Mouse (Mus musculus) kidney, embryonic 14.5 days (tissue): Measurements from ENCODE around the gene Rabl3. TPM values are rescaled to one million over a fixed set of nuclear protein-coding genes. Genes with fewer than 3 reads are reported as not detected.

ENCODE experiments used
- ATAC-seq: fragments of 200-750 bp; cut with Nextera tagmentation; 2 replicates; pipeline ENCODE4 v1.8.0; 2017; ENCODE audit warnings: moderate number of reproducible peaks, mild to moderate bottlenecking, moderate TSS enrichment, moderate library complexity; ENCODE audit not compliant: low FRiP score, low TSS enrichment
- H3K27ac ChIP-seq: fragments of 300-500 bp; sonication (generic); 2 replicates; pipeline ENCODE4 v1.5.1; 2014; ENCODE audit warnings: low read depth, mild to moderate bottlenecking, low read length, moderate library complexity, mixed read lengths
- H3K27me3 ChIP-seq: fragments of 300-500 bp; sonication (generic); 2 replicates; pipeline ENCODE4 v1.6.1; 2014; ENCODE audit warnings: mild to moderate bottlenecking, low read length; ENCODE audit not compliant: control insufficient read depth, insufficient read depth
- H3K36me3 ChIP-seq: fragments of 300-500 bp; sonication (generic); 2 replicates; pipeline ENCODE4 v1.6.1; 2014; ENCODE audit warnings: low read length, mixed read lengths; ENCODE audit not compliant: control insufficient read depth, insufficient read depth
- H3K4me1 ChIP-seq: fragments of 300-500 bp; sonication (generic); 2 replicates; pipeline ENCODE4 v1.6.1; 2014; ENCODE audit warnings: low read length, mixed read lengths; ENCODE audit not compliant: control insufficient read depth, insufficient read depth
- H3K4me2 ChIP-seq: fragments of 300-500 bp; sonication (generic); replicated peaks from 2 replicates; pipeline ENCODE4 v1.6.1; 2014; ENCODE audit warnings: low read depth, mild to moderate bottlenecking, low read length
- H3K4me3 ChIP-seq: fragments of 300-500 bp; sonication (generic); 2 replicates; pipeline ENCODE4 v1.5.1; 2014; ENCODE audit warnings: mild to moderate bottlenecking, low read length
- H3K9ac ChIP-seq: fragments of 300-500 bp; sonication (generic); 2 replicates; pipeline ENCODE4 v1.6.1; 2014; ENCODE audit warnings: low read depth, mild to moderate bottlenecking, low read length, moderate library complexity
- H3K9me3 ChIP-seq: fragments of 300-500 bp; sonication (generic); 2 replicates; pipeline ENCODE4 v1.6.1; 2016; ENCODE audit warnings: low read length; ENCODE audit not compliant: control insufficient read depth
- WGBS: fragments of 180-500 bp; shearing (Covaris S2); extraction: QIAGEN DNeasy Blood & Tissue Kit; methylation state at CpG from one replicate; pipeline ENCODE4 v1.1.7; 2014; 5-methylcytosine and 5-hydroxymethylcytosine counted together
- polyA plus RNA-seq: library from polyadenylated mRNA; unstranded; fragments of >200 nt; fragmentation: Nextera tagmentation; extraction: Ambion mirVana; gene quantifications from 2 replicates; pipeline ENCODE4 v1.2.1, GENCODE M21; 2014

The Rabl3 gene
- polyA plus RNA-seq, 1 experiment from 2014 or later, result 28.6 TPM

GRCm38 (mm10) chr16:37517596-37518211 lies 22.0 kb upstream of the Rabl3 start:
- Histone ChIP-seq H3K36me3 (peaks cover 44% of the 10 kb centered on the region), H3K9me3 (no peaks in the 10 kb centered on the region)
- ATAC-seq, result no peak

GRCm38 (mm10) chr16:37518662-37519061 lies 21.0 kb upstream of the Rabl3 start:
- 92% methylated on average over 2 of the region's 2 CpGs for WGBS
- Histone ChIP-seq H3K27ac (no peak overlapping the region), H3K36me3 (peaks cover 50% of the 10 kb centered on the region), H3K4me1 (no peaks in the 10 kb centered on the region), H3K9ac (no peak overlapping the region), H3K4me2 (no peak overlapping the region), H3K4me3 (no peak overlapping the region), H3K9me3 (0 out of 2 replicates have a peak, but pooled peaks cover 3% of the 10 kb centered on the region), H3K27me3 (no peaks in the 10 kb centered on the region)
- ATAC-seq, result no peak

More at GRCm38 (mm10) chr16:37517596-37518211, 22.0 kb upstream of the Rabl3 start:
- WGBS, result 89% methylated on average over 4 of the region's 4 CpGs
- Histone ChIP-seq H3K4me2 (no peak overlapping the region), H3K4me1 (no peaks in the 10 kb centered on the region), H3K4me3 (no peak overlapping the region), H3K9ac (no peak overlapping the region), H3K27ac (no peak overlapping the region), H3K27me3 (no peaks in the 10 kb centered on the region)

- Histone ChIP-seq H3K4me1 (no peaks in the 10 kb centered on the region), H3K27ac (no peak overlapping the region), H3K4me2 (no peak overlapping the region), H3K27me3 (no peaks in the 10 kb centered on the region), H3K4me3 (no peak overlapping the region), H3K9me3 (0 out of 2 replicates have a peak, but pooled peaks cover 4% of the 10 kb centered on the region), H3K36me3 (peaks cover 54% of the 10 kb centered on the region), H3K9ac (no peak overlapping the region)
- no peak for ATAC-seq
- WGBS, result 94% methylated on average over 1 of the region's 1 CpGs
Observed at GRCm38 (mm10) chr16:37519721-37520120, 20.0 kb upstream of the Rabl3 start.

GRCm38 (mm10) chr16:37520190-37521040 lies 19.3 kb upstream of the Rabl3 start:
- WGBS, result 99% methylated on average over 2 of the region's 2 CpGs
- Histone ChIP-seq H3K9me3 (0 out of 2 replicates have a peak, but pooled peaks cover 4% of the 10 kb centered on the region), H3K4me1 (no peaks in the 10 kb centered on the region), H3K36me3 (peaks cover 47% of the 10 kb centered on the region), H3K4me2 (no peak overlapping the region), H3K9ac (no peak overlapping the region), H3K27me3 (no peaks in the 10 kb centered on the region), H3K4me3 (no peak overlapping the region), H3K27ac (no peak overlapping the region)
- ATAC-seq, result no peak

GRCm38 (mm10) chr16:37522100-37522697 lies 17.5 kb upstream of the Rabl3 start:
- Histone ChIP-seq H3K4me3 (no peak overlapping the region), H3K9ac (no peak overlapping the region), H3K27me3 (no peaks in the 10 kb centered on the region), H3K4me1 (no peaks in the 10 kb centered on the region), H3K36me3 (peaks cover 44% of the 10 kb centered on the region), H3K27ac (no peak overlapping the region), H3K4me2 (no peak overlapping the region), H3K9me3 (0 out of 2 replicates have a peak, but pooled peaks cover 4% of the 10 kb centered on the region)
- ATAC-seq, result no peak
- 95% methylated on average over 7 of the region's 7 CpGs for whole genome bisulfite sequencing

GRCm38 (mm10) chr16:37525121-37525520 lies 14.6 kb upstream of the Rabl3 start:
- H3K4me3 ChIP-seq, result no peak overlapping the region
- no peak overlapping the region for H3K27ac ChIP-seq
- no peak overlapping the region for H3K9ac ChIP-seq
- 81% methylated on average over 2 of the region's 2 CpGs for WGBS
- 0 out of 2 replicates have a peak, but pooled peaks cover 4% of the 10 kb centered on the region for H3K9me3 ChIP-seq
- ATAC-seq, result no peak
- H3K4me2 ChIP-seq, result no peak overlapping the region
- H3K4me1 ChIP-seq, result no peaks in the 10 kb centered on the region
- no peaks in the 10 kb centered on the region for H3K27me3 ChIP-seq
- peaks cover 40% of the 10 kb centered on the region for H3K36me3 ChIP-seq

- peaks cover 24% of the 10 kb centered on the region for H3K36me3 ChIP-seq
- 0 out of 2 replicates have a peak, but pooled peaks cover 4% of the 10 kb centered on the region for H3K9me3 ChIP-seq
- no peak overlapping the region for H3K27ac ChIP-seq
- H3K4me1 ChIP-seq, result no peaks in the 10 kb centered on the region
- no peaks in the 10 kb centered on the region for H3K27me3 ChIP-seq
- no peak overlapping the region for H3K4me3 ChIP-seq
- no peak for ATAC-seq
- 94% methylated on average over 3 of the region's 3 CpGs for WGBS
- H3K4me2 ChIP-seq, result no peak overlapping the region
- no peak overlapping the region for H3K9ac ChIP-seq
Observed at GRCm38 (mm10) chr16:37526688-37527223, 12.9 kb upstream of the Rabl3 start.

- no peaks in the 10 kb centered on the region for H3K4me1 ChIP-seq
- H3K27ac ChIP-seq, result no peak overlapping the region
- no peaks in the 10 kb centered on the region for H3K27me3 ChIP-seq
- no peak overlapping the region for H3K4me3 ChIP-seq
- no peak overlapping the region for H3K9ac ChIP-seq
- no peaks in the 10 kb centered on the region for H3K9me3 ChIP-seq
- peaks cover 15% of the 10 kb centered on the region for H3K36me3 ChIP-seq
- WGBS, result 94% methylated on average over 6 of the region's 6 CpGs
- no peak overlapping the region for H3K4me2 ChIP-seq
- ATAC-seq, result no peak
Observed at GRCm38 (mm10) chr16:37530170-37530569, 9.5 kb upstream of the Rabl3 start.
